Mouse (Mus musculus) midbrain, embryonic 11.5 days (tissue): ENCODE measurements around the gene Sac3d1. TPM values are rescaled to one million over a fixed set of nuclear protein-coding genes. Genes with fewer than 3 reads are reported as not detected.

Experiments
- ATAC-seq: fragments of 200-750 bp; cut with Nextera tagmentation; 2 replicates; pipeline ENCODE4 v1.8.0; 2017; ENCODE audit warnings: moderate TSS enrichment, moderate library complexity; ENCODE audit not compliant: low FRiP score
- DNase-seq: peaks from one replicate; pipeline ENCODE4 v3.0.0; 2015; ENCODE audit warnings: low spot score; ENCODE audit errors: missing footprints
- H3K27ac ChIP-seq: fragments of 300-500 bp; sonication (generic); 2 replicates; pipeline ENCODE4 v1.5.1; 2014; ENCODE audit warnings: low read depth, low read length
- H3K27me3 ChIP-seq: fragments of 300-500 bp; sonication (generic); 2 replicates; pipeline ENCODE4 v1.6.1; 2014; ENCODE audit warnings: mild to moderate bottlenecking, low read length, moderate library complexity, mixed read lengths; ENCODE audit not compliant: control insufficient read depth, insufficient read depth
- H3K36me3 ChIP-seq: fragments of 300-500 bp; sonication (generic); 2 replicates; pipeline ENCODE4 v1.6.1; 2014; ENCODE audit warnings: mild to moderate bottlenecking, low read length, moderate library complexity, mixed read lengths; ENCODE audit not compliant: control insufficient read depth, insufficient read depth
- H3K4me1 ChIP-seq: fragments of 300-500 bp; sonication (generic); 2 replicates; pipeline ENCODE4 v1.6.1; 2014; ENCODE audit warnings: low read length; ENCODE audit not compliant: control insufficient read depth, insufficient read depth
- H3K4me2 ChIP-seq: fragments of 300-500 bp; sonication (generic); 2 replicates; pipeline ENCODE4 v1.6.1; 2014; ENCODE audit warnings: mild to moderate bottlenecking, moderate library complexity
- H3K4me3 ChIP-seq: fragments of 300-500 bp; sonication (generic); 2 replicates; pipeline ENCODE4 v1.5.1; 2014; ENCODE audit warnings: low read depth, low read length
- H3K9ac ChIP-seq: fragments of 300-500 bp; sonication (generic); 2 replicates; pipeline ENCODE4 v1.6.1; 2014; ENCODE audit warnings: low read length
- H3K9me3 ChIP-seq: fragments of 300-500 bp; sonication (generic); 2 replicates; pipeline ENCODE4 v1.6.1; 2016; ENCODE audit warnings: low read length; ENCODE audit not compliant: control insufficient read depth
- WGBS: fragments of 180-500 bp; shearing (Covaris S2); extraction: QIAGEN DNeasy Blood & Tissue Kit; methylation state at CpG from one replicate; pipeline ENCODE4 v1.1.7; 2014; 5-methylcytosine and 5-hydroxymethylcytosine counted together
- polyA plus RNA-seq: library from polyadenylated mRNA; unstranded; fragments of >200 nt; fragmentation: Nextera tagmentation; extraction: Ambion mirVana; gene quantifications from 2 replicates; pipeline ENCODE4 v1.2.1, GENCODE M21; 2014

The Sac3d1 gene
- polyA plus RNA-seq, 1 experiment from 2014 or later = 60.0 TPM

DNA sequence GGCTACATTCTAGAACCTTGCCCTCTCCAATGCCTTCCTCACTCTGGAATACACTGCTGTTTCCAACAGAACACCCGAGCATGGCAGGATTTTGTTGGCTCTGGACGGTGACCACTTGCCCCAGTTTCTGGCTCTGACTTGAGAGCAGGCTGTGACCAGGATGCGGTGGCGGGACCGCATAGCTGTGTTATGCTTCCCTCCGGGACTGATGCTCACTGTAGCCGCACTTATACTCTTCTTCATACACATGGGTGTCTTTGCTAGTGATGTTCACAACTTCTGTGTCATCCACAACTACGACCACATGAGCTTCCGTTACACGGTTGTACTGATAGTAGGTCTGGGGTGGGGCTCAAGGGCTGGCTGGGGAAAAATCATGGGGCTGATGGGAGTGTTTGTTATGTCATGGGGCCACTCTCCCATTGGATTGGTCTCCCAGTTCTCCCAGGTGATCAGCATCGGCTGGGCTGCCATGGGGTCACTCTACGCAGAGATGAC lies 38.4 kb downstream of the Sac3d1 start, which contains the start of gene Tmem262:
TSS of gene Tmem262 (plus strand) at position 51 of the 498 bp plus-strand sequence.
- Histone ChIP-seq H3K4me2 (no peak within 1 kb of the TSS), H3K9ac (no peak within 1 kb of the TSS), H3K4me3 (no peak within 1 kb of the TSS), H3K27me3 (no peaks in the 10 kb centered on the region), H3K4me1 (peaks cover 14% of the 10 kb centered on the region), H3K9me3 (no peaks in the 10 kb centered on the region), H3K36me3 (peaks cover 11% of the 10 kb centered on the region), H3K27ac (no peak within 1 kb of the TSS)
- 93% methylated on average over 12 of the region's 12 CpGs for WGBS
- ATAC-seq (no peak), DNase-seq (no peak)

DNA sequence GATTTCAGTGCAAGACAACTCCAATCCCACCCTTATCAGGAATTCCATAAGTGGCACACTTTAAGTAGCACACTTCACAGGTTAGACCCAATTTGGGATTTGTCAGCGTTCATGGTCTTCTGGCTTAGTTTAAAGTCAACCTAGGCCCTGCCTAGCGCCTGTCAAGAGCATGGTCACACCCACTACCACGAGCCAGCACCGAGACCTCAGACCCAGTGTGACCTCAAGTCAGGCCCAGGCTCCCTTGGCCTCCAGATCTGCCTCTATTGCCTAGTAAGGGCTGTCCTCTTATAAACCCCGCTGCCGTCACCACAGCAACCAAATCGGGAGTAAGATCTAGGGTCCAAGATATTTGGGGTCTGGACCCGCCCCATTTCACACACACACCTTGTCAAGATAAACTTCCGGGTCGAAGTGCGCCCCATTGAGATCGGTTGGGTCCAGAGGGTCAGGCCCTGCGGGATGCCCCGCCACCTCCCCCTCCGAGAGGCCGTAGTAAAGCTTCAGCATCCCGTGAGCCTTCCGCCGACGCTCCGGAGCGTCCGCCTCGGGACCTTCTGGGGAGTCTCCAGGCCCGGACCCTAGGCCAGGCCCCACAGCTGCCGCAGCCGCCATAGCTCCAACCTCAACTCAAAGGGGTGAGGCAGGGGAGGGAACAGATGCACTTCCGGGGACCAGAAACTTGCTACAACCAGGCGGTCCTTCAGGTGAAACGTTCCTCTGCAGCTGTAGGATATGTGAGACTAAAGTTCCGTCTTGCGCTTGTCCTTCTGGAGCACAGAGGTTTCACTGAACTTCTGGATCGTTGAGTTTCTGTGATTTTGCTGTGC lies 41.7 kb downstream of the Sac3d1 start, which contains the start of gene Vps51:
TSS of gene Vps51 (minus strand) at position 668 of the 830 bp plus-strand sequence.
- no peaks in the 10 kb centered on the region for H3K27me3 ChIP-seq
- no peaks in the 10 kb centered on the region for H3K9me3 ChIP-seq
- peak; percentile 99 for DNase-seq
- H3K4me1 ChIP-seq = peaks cover 6% of the 10 kb centered on the region
- peak within 1 kb of the TSS; percentile 38; the same call in 1 of the 2 replicates for H3K27ac ChIP-seq
- WGBS = 2% methylated on average over 33 of the region's 33 CpGs
- H3K36me3 ChIP-seq = peaks cover 7% of the 10 kb centered on the region
- H3K9ac ChIP-seq = peak within 1 kb of the TSS; percentile 71
- H3K4me3 ChIP-seq = peak within 1 kb of the TSS; percentile 52
- peak within 1 kb of the TSS; percentile 89 for H3K4me2 ChIP-seq
- ATAC-seq = peak; percentile 82

DNA sequence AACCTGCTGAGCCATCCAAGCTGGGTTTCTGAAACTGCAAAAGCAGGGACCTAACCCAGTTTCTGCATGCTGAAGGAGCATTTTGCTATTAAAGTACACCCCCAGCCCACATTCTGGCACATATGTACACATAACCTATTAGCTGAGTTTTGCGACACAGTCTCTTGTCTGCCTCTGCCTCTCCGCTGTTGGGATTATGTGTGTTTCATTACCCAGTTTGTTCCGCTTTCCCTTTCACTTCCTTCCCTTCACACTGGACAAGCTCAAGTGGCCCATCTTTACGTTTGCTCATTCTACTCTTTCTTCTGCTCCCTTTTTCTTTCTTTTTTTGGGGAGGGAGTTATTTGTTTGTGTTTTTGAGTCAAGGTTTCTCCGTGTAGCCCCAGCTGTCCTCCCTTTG lies 44.6 kb downstream of the Sac3d1 start:
- DNase-seq (peak; percentile 75), ATAC-seq (no peak)
- Histone ChIP-seq H3K9me3 (no peaks in the 10 kb centered on the region), H3K36me3 (peaks cover 9% of the 10 kb centered on the region), H3K4me3 (no peak overlapping the region), H3K4me2 (no peak overlapping the region), H3K9ac (no peak overlapping the region), H3K27me3 (no peaks in the 10 kb centered on the region), H3K4me1 (peaks cover 6% of the 10 kb centered on the region), H3K27ac (no peak overlapping the region)
- WGBS = 92% methylated on average over 5 of the region's 5 CpGs

DNA sequence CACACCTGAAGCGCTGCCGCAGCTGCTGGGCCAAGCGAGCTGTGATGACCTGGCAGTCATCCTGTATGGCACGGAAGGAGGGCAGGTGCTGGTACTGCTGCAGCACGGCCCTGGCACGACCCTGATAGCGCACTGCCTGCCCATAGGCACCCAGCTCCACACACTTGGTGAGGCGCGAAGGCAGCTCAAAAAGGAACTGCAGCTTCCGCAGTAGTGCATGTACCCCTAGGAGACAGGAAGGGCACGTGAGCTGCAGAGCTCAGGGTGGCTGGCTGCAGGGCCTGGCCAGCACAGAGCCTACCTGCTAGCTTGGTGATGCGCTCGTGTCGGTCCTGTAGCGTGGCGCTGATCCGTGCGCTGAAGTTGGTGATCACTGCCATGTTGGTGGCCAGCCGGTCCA lies 47.2 kb downstream of the Sac3d1 start:
- peaks cover 17% of the 10 kb centered on the region for H3K4me1 ChIP-seq
- DNase-seq = peak; percentile 23
- H3K4me3 ChIP-seq = no peak overlapping the region
- WGBS = 95% methylated on average over 19 of the region's 19 CpGs
- peaks cover 9% of the 10 kb centered on the region for H3K36me3 ChIP-seq
- H3K9me3 ChIP-seq = no peaks in the 10 kb centered on the region
- no peak for ATAC-seq
- H3K4me2 ChIP-seq = no peak overlapping the region
- no peak overlapping the region for H3K27ac ChIP-seq
- H3K9ac ChIP-seq = no peak overlapping the region
- H3K27me3 ChIP-seq = no peaks in the 10 kb centered on the region

DNA sequence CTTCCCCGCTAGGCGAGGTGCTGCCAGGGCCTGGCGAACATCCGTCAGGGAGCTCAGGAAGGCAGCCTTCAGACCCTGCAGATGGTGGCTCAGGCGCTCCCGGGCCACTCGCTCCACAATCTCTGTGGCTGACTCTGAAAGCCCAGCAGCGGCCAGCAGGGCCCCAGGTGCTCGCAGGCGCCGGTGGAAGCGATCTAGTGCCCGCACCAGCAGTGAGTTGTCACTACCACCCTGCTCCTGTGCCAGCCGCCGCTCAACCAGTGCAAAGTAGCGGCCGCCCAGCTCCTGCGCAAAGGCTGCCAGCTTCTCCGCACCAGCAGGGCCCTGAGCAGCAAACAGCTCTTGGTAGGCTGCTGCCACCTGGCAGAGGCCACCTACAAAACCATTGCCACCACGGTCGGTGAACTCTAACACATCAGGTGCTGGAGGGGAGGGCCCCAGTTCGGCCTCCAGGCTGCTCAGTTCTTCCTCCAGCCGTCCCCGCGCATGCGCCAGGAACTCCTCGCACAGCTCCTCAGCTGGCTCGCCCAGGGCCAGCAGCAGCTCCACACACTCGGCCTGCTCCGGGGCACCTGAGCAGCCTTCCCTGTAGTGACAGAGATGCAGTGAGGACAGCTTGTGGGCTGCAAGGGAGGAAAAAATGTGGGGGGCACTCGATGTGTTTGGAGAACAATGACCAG lies 47.7 kb downstream of the Sac3d1 start:
- Histone ChIP-seq H3K4me2 (no peak overlapping the region), H3K36me3 (peaks cover 9% of the 10 kb centered on the region), H3K27ac (no peak overlapping the region), H3K9ac (no peak overlapping the region), H3K27me3 (no peaks in the 10 kb centered on the region), H3K4me3 (no peak overlapping the region), H3K9me3 (no peaks in the 10 kb centered on the region), H3K4me1 (peaks cover 17% of the 10 kb centered on the region)
- peak; percentile 39 for DNase-seq
- 92% methylated on average over 31 of the region's 31 CpGs for WGBS
- no peak for ATAC-seq

DNA sequence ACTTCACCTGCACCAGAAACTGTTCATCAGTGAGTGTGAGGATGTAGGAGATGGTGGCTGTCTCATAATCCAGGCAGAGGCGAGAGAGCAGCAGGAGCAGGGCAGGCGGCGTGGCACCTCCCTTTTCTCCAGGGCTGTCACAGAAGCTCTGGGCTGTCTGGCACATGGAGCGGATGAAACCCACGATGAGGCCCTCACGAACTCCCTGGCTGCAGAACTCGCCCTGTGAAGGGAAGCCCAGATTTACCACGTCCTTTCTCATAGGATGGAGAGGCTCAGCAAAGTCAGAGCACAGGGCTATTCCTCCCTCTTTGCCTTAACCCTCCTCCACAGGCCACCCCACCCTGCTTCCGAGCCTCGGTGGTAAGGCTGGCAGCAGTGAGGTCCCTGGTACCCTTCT lies 48.6 kb downstream of the Sac3d1 start:
- DNase-seq (no peak), ATAC-seq (no peak)
- H3K9ac ChIP-seq = no peak overlapping the region
- no peaks in the 10 kb centered on the region for H3K9me3 ChIP-seq
- H3K36me3 ChIP-seq = peaks cover 9% of the 10 kb centered on the region
- no peak overlapping the region for H3K27ac ChIP-seq
- H3K4me3 ChIP-seq = no peak overlapping the region
- H3K4me2 ChIP-seq = no peak overlapping the region
- WGBS = 91% methylated on average over 10 of the region's 10 CpGs
- no peaks in the 10 kb centered on the region for H3K27me3 ChIP-seq
- H3K4me1 ChIP-seq = peaks cover 17% of the 10 kb centered on the region

DNA sequence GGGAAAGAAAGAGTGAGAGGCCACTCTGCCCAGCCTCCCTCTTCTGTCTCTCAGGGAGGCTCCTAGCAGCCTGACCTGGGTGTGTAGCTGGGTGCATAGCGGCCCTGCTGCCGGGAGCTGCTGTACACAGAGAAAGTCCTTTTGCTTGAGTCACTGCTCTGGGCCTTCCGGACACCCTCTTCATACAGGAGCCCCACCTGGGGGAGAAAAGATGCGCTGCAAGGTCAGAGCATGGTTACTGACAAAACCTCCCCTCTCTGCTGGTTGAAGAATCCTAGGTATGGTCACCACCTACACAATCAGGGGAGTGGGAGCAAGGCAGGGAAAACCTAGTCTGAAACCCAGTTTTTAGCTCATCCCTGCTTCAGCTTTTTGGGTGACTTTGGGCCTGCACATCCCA lies 49.5 kb downstream of the Sac3d1 start:
- H3K27ac ChIP-seq = no peak overlapping the region
- no peak overlapping the region for H3K9ac ChIP-seq
- peaks cover 9% of the 10 kb centered on the region for H3K36me3 ChIP-seq
- no peak for ATAC-seq
- H3K9me3 ChIP-seq = no peaks in the 10 kb centered on the region
- H3K4me3 ChIP-seq = no peak overlapping the region
- no peaks in the 10 kb centered on the region for H3K27me3 ChIP-seq
- peaks cover 17% of the 10 kb centered on the region for H3K4me1 ChIP-seq
- WGBS = 83% methylated on average over 4 of the region's 4 CpGs
- DNase-seq = peak; percentile 75
- no peak overlapping the region for H3K4me2 ChIP-seq

DNA sequence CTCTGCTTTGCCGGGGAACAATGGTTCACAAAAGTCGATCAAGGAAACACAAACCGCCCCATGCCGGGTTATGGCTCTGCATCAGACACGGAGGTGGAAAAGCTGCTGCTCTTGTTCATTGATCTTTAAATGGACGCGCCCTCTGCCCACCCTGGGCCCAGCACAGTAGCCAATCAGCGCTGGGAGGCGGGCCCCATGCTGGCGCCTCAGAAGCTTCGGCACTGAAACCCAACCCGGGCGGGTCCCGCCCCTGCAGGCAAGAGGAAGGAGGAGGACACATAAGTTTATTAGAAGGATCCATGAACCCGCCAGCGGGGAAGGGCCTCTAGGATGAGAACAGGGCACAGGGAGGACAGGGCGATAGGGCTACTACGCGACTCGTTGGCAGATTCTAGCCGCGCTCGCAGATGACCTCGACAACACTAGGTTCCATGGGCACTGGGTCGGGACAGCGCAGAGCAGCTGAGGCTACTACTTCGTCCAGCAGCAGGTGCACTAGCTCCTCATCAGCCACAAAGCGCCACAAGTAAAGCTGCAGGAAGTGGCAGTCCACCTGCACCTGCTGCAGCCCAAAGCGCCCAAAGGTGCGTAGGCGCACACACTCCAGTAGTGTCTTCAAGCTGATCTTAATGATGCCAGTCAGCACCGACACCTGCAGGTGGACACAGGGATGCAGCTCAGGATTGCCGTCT lies 50.6 kb downstream of the Sac3d1 start, which contains the start of gene Tm7sf2:
TSS of gene Tm7sf2 (minus strand) at position 650 of the 692 bp plus-strand sequence.
- ATAC-seq (peak; percentile 93), DNase-seq (peak; percentile 97)
- no peaks in the 10 kb centered on the region for H3K9me3 ChIP-seq
- no peaks in the 10 kb centered on the region for H3K27me3 ChIP-seq
- H3K4me2 ChIP-seq = peak within 1 kb of the TSS; percentile 96
- H3K9ac ChIP-seq = peak within 1 kb of the TSS; percentile 77
- 10% methylated on average over 33 of the region's 33 CpGs for WGBS
- H3K4me1 ChIP-seq = peaks cover 17% of the 10 kb centered on the region
- peak within 1 kb of the TSS; percentile 72 for H3K27ac ChIP-seq
- peak within 1 kb of the TSS; percentile 53 for H3K4me3 ChIP-seq
- peaks cover 9% of the 10 kb centered on the region for H3K36me3 ChIP-seq
